Mouse (Mus musculus) neural tube, postnatal 0 days (tissue): ENCODE data around the gene Rbm20. TPM values are rescaled to one million over a fixed set of nuclear protein-coding genes. Genes with fewer than 3 reads are reported as not detected.

ENCODE experiments used
- polyA plus RNA-seq: library from polyadenylated mRNA; unstranded; fragments of >200 nt; fragmentation: Nextera tagmentation; extraction: Ambion mirVana; gene quantifications from 2 replicates; pipeline ENCODE4 v1.2.1, GENCODE M21; 2015

The Rbm20 gene
- 0.53 and 0.76 TPM in 2 replicates for polyA plus RNA-seq

GRCm38 (mm10) chr19:53676718-53677634, at the start of gene Rbm20:
TSS of gene Rbm20 (plus strand) at chr19:53677306.

GRCm38 (mm10) chr19:53892061-53892460, 215.0 kb downstream of the Rbm20 start, which contains the start of gene Pdcd4:
TSS of gene Pdcd4 (plus strand) at chr19:53892231.

Other genes with a start within 250 kb of the Rbm20 start
- 3.2 and 4.0 TPM in 2 replicates for gene Dusp5, start 148.2 kb upstream of the Rbm20 start, polyA plus RNA-seq
- gene Nutf2-ps1, start 88.2 kb upstream of the Rbm20 start, polyA plus RNA-seq, result 162 and 167 TPM in 2 replicates
- gene Smc3, start 76.9 kb upstream of the Rbm20 start, polyA plus RNA-seq, result 36.2 and 37.3 TPM in 2 replicates
- gene Pdcd4, start 214.9 kb downstream of the Rbm20 start, polyA plus RNA-seq, result 65.3 and 70.8 TPM in 2 replicates